Mouse (Mus musculus) testis, adult 2 months (tissue): Measurements from ENCODE around the gene Cdca7. TPM values are rescaled to one million over a fixed set of nuclear protein-coding genes. Genes with fewer than 3 reads are reported as not detected.

ENCODE experiments used
- H3K27ac ChIP-seq: fragments of 200-500 bp; 2 replicates; pipeline ENCODE4 v1.5.1; 2012; ENCODE audit warnings: low read depth, low read length; ENCODE audit not compliant: control insufficient read depth, insufficient read depth
- H3K27me3 ChIP-seq: fragments of 200-500 bp; 2 replicates; pipeline ENCODE4 v1.6.1; 2012; ENCODE audit warnings: mild to moderate bottlenecking, low read length, moderate library complexity; ENCODE audit not compliant: control insufficient read depth, insufficient read depth
- H3K36me3 ChIP-seq: fragments of 200-500 bp; 2 replicates; pipeline ENCODE4 v1.6.1; 2012; ENCODE audit warnings: mild to moderate bottlenecking, low read length; ENCODE audit not compliant: control insufficient read depth, insufficient read depth
- H3K4me1 ChIP-seq: fragments of 200-500 bp; 2 replicates; pipeline ENCODE4 v1.6.1; 2012; ENCODE audit warnings: low read length; ENCODE audit not compliant: control insufficient read depth, insufficient read depth
- H3K4me3 ChIP-seq: fragments of 200-500 bp; 2 replicates; pipeline ENCODE4 v1.5.1; 2012; ENCODE audit warnings: low read depth, mild to moderate bottlenecking, low read length, moderate library complexity, mixed read lengths; ENCODE audit not compliant: control insufficient read depth
- CTCF ChIP-seq: fragments of 200-500 bp; IDR thresholded peaks from 2 replicates; pipeline ENCODE4 v1.5.1; 2012; ENCODE audit warnings: low read depth, mild to moderate bottlenecking, inconsistent platforms, low read length, moderate library complexity; ENCODE audit not compliant: control insufficient read depth, insufficient read depth, insufficient replicate concordance
- POLR2A ChIP-seq: fragments of 200-500 bp; IDR thresholded peaks from 2 replicates; pipeline ENCODE4 v1.6.1; 2012; ENCODE audit warnings: low read depth, mild to moderate bottlenecking, inconsistent platforms, low read length, moderate library complexity; ENCODE audit not compliant: control insufficient read depth
- polyA plus RNA-seq: library from polyadenylated mRNA; depleted of rRNA; stranded (reverse); fragments of >200 nt; gene quantifications from 2 replicates; pipeline ENCODE4 v1.2.3, GENCODE M21; 2012

Cdca7 gene
- polyA plus RNA-seq, 1 experiment: 6.1 TPM

DNA sequence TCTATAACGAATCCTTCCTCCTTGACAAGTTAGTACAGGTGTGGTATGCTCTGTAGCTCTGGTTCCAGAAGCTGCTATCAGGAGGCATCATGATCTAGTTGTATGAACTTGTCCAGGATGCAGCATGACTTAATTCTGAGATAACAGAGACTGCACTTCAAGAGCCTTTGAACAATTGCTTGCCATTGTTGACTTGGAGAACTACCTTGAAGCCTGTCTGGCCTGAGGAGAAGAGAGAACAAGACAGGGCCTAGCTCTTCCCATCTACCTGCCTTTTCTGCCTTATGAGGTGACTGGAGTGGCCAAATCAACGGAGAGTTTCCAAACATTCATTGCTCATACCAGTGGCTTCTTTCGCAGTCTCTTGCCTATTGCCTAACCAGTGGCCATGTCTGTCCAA lies 29.9 kb upstream of the Cdca7 start:
- no peak for TF ChIP-seq POLR2A
- no peak for TF ChIP-seq CTCF

DNA sequence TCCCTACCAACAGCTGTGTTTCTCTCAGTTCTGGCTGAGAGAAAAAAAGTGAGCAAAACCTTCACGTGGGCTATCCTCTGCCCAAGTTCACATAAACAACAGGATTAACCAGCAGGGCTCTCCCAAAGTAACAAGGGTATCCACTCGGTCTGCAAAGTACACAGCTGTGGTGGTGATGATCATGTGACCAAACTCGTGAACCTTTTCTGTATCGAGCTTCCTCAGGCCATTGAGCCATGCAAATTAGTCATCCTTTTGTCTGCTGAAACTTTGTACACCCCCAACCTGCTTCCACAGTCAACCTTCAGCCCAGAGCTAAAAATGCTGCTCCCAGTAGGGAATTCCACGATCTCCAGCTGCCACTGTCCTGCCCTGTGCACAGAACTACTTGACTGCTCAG lies 29.3 kb upstream of the Cdca7 start:
- H3K36me3 ChIP-seq: no peaks in the 10 kb centered on the region
- no peak overlapping the region for H3K4me3 ChIP-seq
- TF ChIP-seq POLR2A (no peak), CTCF (no peak)
- peaks cover under 1% of the 10 kb centered on the region; the same call in 1 of the 2 replicates for H3K4me1 ChIP-seq
- H3K27ac ChIP-seq: no peak overlapping the region
- H3K27me3 ChIP-seq: no peaks in the 10 kb centered on the region

More for the DNA sequence above, 29.9 kb upstream of the Cdca7 start:
- Histone ChIP-seq H3K4me3 (no peak overlapping the region), H3K36me3 (no peaks in the 10 kb centered on the region), H3K4me1 (peaks cover 2% of the 10 kb centered on the region; the same call in 1 of the 2 replicates), H3K27ac (no peak overlapping the region), H3K27me3 (no peaks in the 10 kb centered on the region)

DNA sequence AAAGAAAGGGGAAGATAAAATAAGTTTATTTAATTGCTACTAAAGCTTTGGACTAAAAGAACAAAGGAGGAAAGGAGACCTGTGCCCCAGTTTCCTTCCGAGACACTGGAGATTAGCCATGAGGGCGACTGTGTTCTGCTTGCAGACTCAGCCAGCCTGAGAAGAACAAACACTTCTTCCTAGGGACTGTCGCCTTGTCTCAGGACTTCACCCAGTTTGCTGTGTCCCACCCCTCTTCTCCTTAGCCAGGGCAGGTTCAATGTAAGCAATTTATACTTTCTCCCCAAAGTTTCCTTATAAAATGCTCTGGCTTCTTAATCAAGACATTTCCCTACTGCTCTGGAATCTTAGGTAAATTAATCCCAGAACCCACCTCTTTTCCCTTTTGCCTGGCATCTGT lies 22.4 kb upstream of the Cdca7 start:
- no peak overlapping the region for H3K27ac ChIP-seq
- no peak overlapping the region for H3K4me3 ChIP-seq
- H3K36me3 ChIP-seq: no peaks in the 10 kb centered on the region
- H3K27me3 ChIP-seq: no peaks in the 10 kb centered on the region
- no peaks in the 10 kb centered on the region for H3K4me1 ChIP-seq
- TF ChIP-seq POLR2A: no peak
- TF ChIP-seq CTCF: no peak

DNA sequence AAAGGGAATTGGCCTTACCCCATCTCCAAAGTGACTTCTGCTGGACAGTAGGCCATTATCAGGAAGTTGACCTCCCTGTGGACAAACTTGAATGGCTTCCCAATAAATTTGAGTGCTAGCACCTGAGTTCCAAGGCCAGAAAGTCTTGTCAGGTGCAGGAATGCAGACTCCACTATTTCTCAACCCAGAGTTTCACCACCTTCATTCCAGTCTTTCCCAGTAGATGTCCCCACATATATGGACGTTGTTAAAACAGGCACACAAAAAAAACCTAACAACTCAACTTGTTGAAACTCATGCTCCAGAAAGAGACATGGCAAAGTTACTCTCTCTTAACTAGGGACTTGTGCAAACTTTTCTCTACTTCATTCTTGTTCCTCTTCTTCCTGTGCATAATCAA lies 19.8 kb upstream of the Cdca7 start:
- Histone ChIP-seq H3K27me3 (no peaks in the 10 kb centered on the region), H3K4me1 (no peaks in the 10 kb centered on the region), H3K4me3 (no peak overlapping the region), H3K36me3 (no peaks in the 10 kb centered on the region), H3K27ac (no peak overlapping the region)
- TF ChIP-seq POLR2A (no peak), CTCF (no peak)

- TF ChIP-seq POLR2A (no peak), CTCF (no peak)
- H3K27me3 ChIP-seq: no peaks in the 10 kb centered on the region
- H3K36me3 ChIP-seq: no peaks in the 10 kb centered on the region
- no peak overlapping the region for H3K27ac ChIP-seq
- no peaks in the 10 kb centered on the region for H3K4me1 ChIP-seq
- H3K4me3 ChIP-seq: no peak overlapping the region
Observed at GRCm38 (mm10) chr2:72464376-72465014, 11.5 kb upstream of the Cdca7 start.

DNA sequence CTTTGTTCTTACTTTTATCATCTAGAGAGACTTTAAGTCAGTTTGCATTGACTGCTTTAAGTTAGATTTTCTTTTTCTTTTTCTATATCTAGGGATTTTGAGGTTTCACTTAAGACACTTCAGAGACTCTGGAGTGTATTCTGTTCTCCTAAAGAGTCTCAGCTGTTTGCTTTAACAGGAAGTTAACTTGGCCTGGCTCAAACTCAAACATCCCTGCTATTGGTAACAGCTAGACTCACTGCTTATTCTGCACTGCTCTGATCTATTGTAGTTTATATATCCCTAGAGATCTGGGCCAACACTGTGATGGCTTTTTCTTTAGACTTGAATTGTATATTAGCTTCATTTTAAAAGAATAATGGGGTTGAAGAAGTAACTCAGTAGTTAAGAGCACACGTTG lies 8.4 kb upstream of the Cdca7 start:
- no peak for TF ChIP-seq CTCF
- no peak for TF ChIP-seq POLR2A
- H3K36me3 ChIP-seq: no peaks in the 10 kb centered on the region
- no peak overlapping the region for H3K27ac ChIP-seq
- H3K4me3 ChIP-seq: no peak overlapping the region
- H3K4me1 ChIP-seq: no peaks in the 10 kb centered on the region
- no peaks in the 10 kb centered on the region for H3K27me3 ChIP-seq

GRCm38 (mm10) chr2:72471415-72472070 lies 4.4 kb upstream of the Cdca7 start:
- peaks cover 2% of the 10 kb centered on the region; the same call in 1 of the 2 replicates for H3K4me1 ChIP-seq
- no peak overlapping the region for H3K27ac ChIP-seq
- no peak overlapping the region for H3K4me3 ChIP-seq
- no peaks in the 10 kb centered on the region for H3K27me3 ChIP-seq
- H3K36me3 ChIP-seq: no peaks in the 10 kb centered on the region
- TF ChIP-seq POLR2A (no peak), CTCF (no peak)
